Mouse (Mus musculus): Measurements from ENCODE around the gene Igfbp6.

DNA sequence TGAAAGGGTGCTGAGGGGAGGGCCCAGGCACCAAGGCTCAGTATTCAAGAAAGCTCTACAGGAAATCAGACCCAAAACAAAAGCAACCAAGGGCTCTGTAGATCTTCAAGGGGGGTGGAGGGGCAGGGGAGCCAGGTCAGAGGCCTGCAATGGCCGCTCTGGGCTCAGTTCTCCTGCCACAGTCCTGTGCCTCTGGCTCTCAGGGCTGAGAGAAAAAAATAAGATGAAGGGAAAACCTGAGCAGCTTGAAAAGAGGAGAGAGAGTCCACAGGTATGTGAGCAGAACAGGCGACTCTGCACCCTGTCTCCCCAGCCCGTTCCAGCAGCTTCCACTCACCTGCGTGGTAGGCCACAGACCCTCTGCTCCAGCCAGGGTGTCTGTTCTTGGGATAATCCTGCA lies 25.6 kb upstream of the Igfbp6 start:
- TF ChIP-seq CTCF (IDR thresholded peaks at IDR 0.05; ENCODE audit: low read depth) (no peak), EP300 (IDR thresholded peaks at IDR 0.05; ENCODE audit: low read depth) (no peak)

Measured in liver, embryonic 14.5 days (tissue).